26 mouse cellular contexts compared by ENCODE assay signal in the genomic region with DNA sequence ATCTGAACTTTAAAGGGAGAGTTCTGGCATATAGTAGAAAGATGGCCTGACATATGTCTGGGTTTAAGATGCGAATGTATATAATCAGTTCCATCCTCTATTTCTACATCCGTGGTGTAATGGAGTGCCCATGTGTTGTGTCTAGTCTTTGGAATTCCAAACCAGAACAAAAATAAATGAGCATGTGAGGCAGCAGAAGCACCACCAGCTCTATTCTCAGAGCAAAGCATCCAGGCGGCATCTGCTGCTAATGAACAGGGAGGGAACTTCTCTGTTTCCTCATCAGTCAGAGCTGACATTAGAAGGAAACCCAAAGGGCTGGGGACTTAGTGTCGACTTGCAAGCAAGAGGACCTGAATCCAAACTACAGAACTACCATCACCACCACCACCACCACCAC.
DNase-seq lines count a peak whose midpoint lies in the region; ATAC-seq and TF ChIP-seq lines count a peak whose summit lies in the region.
"Had no signal": no experiment of that assay in that cellular context is flagged by ENCODE, and none has a peak within 500 bp of the region (broad histone marks: within the 10 kb centered on the region; RNA-seq: fewer than 3 reads in every experiment).

No protein-coding gene starts in this region.

- H3K9me3 ChIP-seq in midbrain, embryonic 10.5 days (replicated peaks): no peaks in the 10 kb centered on the region
- H3K9me3 ChIP-seq: embryonic facial prominence, embryonic 15.5 days; heart, embryonic 12.5 days; heart, embryonic 15.5 days; hindbrain, embryonic 10.5 days; hindbrain, embryonic 13.5 days had no signal

- peak; percentile 51 for ATAC-seq in frontal cortex, adult (ENCODE audit: low TSS enrichment)
- ATAC-seq: CD4-positive, CD25-positive, alpha-beta regulatory T cell, adult 4 months; forebrain, embryonic 14.5 days; hindbrain, embryonic 16.5 days had no signal

- no peak for TF ChIP-seq CTCF in layer of hippocampus, adult 2 months (conservative IDR thresholded peaks at IDR 0.05)

- H3K27me3 ChIP-seq in midbrain, embryonic 10.5 days (ENCODE audit: low read depth, poor library complexity, severe bottlenecking): no peaks in the 10 kb centered on the region
- H3K27me3 ChIP-seq: embryonic facial prominence, embryonic 15.5 days; heart, embryonic 12.5 days; heart, embryonic 15.5 days; hindbrain, embryonic 13.5 days had no signal

- peaks cover 11% of the 10 kb centered on the region for H3K4me1 ChIP-seq in midbrain, embryonic 10.5 days
- H3K4me1 ChIP-seq: heart, embryonic 12.5 days; heart, embryonic 15.5 days had no signal

- no peak overlapping the region for H3K4me3 ChIP-seq in layer of hippocampus, adult 2 months
- H3K4me3 ChIP-seq in midbrain, embryonic 10.5 days: no peak overlapping the region
- H3K4me3 ChIP-seq: embryonic facial prominence, embryonic 15.5 days; heart, embryonic 12.5 days; heart, embryonic 15.5 days; hindbrain, embryonic 10.5 days; hindbrain, embryonic 13.5 days had no signal

- 72% methylated on average over 4 of the region's 4 CpGs for WGBS in midbrain, embryonic 10.5 days

- intact Hi-C loops in left cerebral cortex, postnatal 14 days (cut with DNase I): no loop called here
- intact Hi-C loops in left cerebral cortex, postnatal 4 days (cut with DNase I): loop anchor here (10.0 kb wide), 1 partner anchor 226 kb away; no protein-coding TSS in a partner anchor

- H3K36me3 ChIP-seq in midbrain, embryonic 10.5 days: no peaks in the 10 kb centered on the region
- H3K36me3 ChIP-seq: embryonic facial prominence, embryonic 15.5 days; heart, embryonic 12.5 days; heart, embryonic 15.5 days; hindbrain, embryonic 10.5 days; hindbrain, embryonic 13.5 days had no signal

- H3K27ac ChIP-seq in layer of hippocampus, adult 2 months: peak overlapping the region; percentile 20; the same call in 1 of the 2 replicates
- no peak overlapping the region for H3K27ac ChIP-seq in midbrain, embryonic 10.5 days (replicated peaks)
- H3K27ac ChIP-seq: embryonic facial prominence, embryonic 15.5 days; heart, embryonic 15.5 days; hindbrain, embryonic 10.5 days; hindbrain, embryonic 13.5 days had no signal

- no peak for DNase-seq in frontal cortex, postnatal 14 days (ENCODE audit: low spot score in 2 of 2)
- DNase-seq in left cerebral cortex, postnatal 14 days (ENCODE audit: low spot score in 2 of 2): peak; percentile 32 to 34
- DNase-seq in left cerebral cortex, postnatal 4 days: no peak
- DNase-seq in layer of hippocampus, adult 2 months (ENCODE audit: low spot score in 2 of 2): peak; percentile 39 to 45
- DNase-seq in layer of hippocampus, adult 9-11 months: peak; percentile 62
- no peak for DNase-seq in midbrain, embryonic 10.5 days (ENCODE audit: low spot score)
- no peak for DNase-seq in adrenal gland, adult (ENCODE audit: inconsistent age in 2 of 2, low spot score in 1 of 2)
- DNase-seq: adrenal gland, adult 8-10 months; adrenal gland, postnatal 25 days; cerebellum, adult 2 months; cerebellum, adult 9-11 months; cerebellum, postnatal 36 days; embryo, embryonic 11 days; gastrocnemius, postnatal 25 days; heart, adult 18-20 months; heart, postnatal 10 days; heart, postnatal 36 days had no signal

Comparison
In these comparisons a context has a peak if more than half of its experiments do, and no peak if none do; other contexts are left out.
1. DNase-seq: peak in left cerebral cortex, postnatal 14 days (2 of 2), layer of hippocampus, adult 2 months (2 of 2) and layer of hippocampus, adult 9-11 months (single experiment); none in frontal cortex, postnatal 14 days (0 of 2), left cerebral cortex, postnatal 4 days (single experiment), midbrain, embryonic 10.5 days (single experiment) and adrenal gland, adult (0 of 2).